Mouse (Mus musculus): Measurements from ENCODE around the gene Olfr1496.
"Not testable (repeated sequence)": the region's sequence is repeated elsewhere in the genome, so short reads cannot be mapped to it uniquely, and the experiment has no call there.

Gene Olfr1496

DNA sequence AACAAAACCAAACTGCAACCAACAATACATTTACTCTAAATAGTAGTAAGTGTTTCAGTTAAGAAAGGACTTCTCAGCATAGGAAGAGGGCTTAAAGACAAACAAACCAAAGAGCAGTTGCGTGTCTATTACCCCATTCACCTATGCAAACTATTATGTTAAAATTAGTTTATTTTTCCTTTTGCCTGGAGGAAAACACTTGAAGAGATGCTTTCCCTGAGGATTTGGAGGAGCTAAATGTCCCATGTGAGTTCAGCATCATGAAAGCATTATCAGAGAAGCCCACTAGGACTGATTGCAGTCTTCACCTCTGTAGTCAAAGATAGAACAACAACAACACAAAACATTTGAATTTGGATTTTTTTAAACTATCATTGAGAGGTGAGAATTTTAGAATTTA is at the start of gene Olfr1496:
Gene Olfr1496 (plus strand): TSS at position 301 of the 400 bp plus-strand sequence.
- CTCF ChIA-PET = no interaction called here

DNA sequence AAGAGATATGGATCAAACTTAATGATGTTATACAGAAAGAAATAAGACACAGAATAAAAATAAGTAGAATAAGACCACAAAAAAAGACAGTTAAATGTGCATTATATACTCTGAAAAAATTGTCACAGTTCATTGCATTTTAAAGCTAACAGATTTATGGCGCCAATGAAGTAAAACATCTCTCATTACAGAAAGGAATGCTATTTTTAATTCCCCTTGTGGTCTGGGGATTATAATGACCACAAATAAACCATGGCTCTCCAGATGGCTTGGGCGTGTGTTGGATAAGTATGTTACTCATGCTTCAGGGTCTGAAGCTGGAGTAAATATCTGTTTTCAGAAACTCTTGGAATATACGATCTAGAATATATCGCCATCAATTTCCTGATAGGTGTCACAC is 38.2 kb upstream of the Olfr1496 start, which contains the start of gene Olfr1494:
Gene Olfr1494 (plus strand): TSS at position 301 of the 400 bp plus-strand sequence.
- CTCF ChIA-PET = no interaction called here

DNA sequence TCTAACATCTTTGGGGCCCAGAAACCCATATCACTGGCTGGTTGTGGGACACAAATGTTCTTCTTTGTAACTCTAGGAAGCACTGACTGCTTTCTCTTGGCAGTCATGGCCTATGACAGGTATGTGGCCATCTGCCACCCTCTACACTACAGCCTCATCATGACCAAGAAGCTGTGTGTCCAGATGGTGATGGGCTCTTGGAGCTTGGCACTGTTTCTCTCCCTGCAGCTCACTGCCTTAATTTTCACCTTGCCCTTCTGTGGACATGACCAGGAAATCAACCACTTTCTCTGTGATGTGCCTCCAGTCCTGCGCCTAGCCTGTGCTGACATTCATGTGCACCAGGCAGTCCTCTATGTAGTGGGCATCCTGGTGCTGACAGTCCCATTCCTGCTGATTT is 28.3 kb upstream of the Olfr1496 start:
- CTCF ChIA-PET = no interaction called here

DNA sequence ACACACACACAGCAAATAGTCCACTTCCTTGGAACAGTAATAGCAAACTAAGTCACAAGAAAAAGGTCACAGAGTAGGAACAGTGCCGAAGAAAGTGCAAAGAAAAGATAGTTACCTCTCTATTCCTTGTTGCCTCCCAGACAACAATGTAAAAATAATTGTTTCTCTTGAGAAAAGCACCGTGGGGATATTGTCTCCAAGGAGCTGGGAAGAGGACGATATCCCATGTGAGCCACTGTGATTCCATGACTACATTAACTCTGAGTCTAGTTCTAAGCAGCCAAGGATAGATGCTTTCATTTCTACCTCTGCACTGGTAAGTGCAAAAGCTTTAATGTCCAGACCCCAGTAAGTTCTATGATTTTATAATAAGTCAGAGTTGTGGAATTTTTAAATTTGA is 13.4 kb upstream of the Olfr1496 start, which contains the start of gene Olfr1495:
Gene Olfr1495 (plus strand): TSS at position 301 of the 400 bp plus-strand sequence.
- CTCF ChIA-PET = no interaction called here

DNA sequence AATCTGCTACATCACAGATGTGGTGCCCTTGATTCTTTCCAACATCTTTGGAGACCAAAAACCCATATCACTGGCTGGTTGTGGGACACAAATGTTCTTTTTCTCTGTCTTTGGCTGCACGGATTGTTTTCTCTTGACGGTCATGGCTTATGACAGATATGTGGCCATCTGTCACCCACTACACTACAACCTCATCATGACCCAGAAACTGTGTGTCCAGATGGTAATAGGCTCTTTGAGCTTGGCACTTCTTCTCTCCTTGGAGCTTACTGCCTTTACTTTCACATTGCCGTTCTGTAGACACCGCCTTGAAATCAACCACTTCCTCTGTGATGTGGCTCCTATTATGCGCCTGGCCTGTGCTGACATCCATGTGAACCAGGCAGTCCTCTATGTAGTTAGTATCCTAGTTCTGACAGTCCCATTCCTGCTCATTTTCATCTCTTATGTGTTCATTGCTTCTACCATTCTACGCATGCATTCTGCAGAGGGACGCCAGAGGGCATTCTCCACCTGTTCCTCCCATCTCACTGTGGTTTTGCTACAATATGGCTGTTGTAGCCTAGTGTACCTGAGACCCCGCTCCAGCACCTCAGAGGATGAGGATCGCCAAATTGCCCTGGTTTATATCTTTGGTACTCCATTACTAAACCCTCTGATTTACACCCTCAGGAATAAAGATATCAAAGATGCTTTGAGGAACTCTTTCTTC is 9.0 kb upstream of the Olfr1496 start:
- CTCF ChIA-PET = no interaction called here

DNA sequence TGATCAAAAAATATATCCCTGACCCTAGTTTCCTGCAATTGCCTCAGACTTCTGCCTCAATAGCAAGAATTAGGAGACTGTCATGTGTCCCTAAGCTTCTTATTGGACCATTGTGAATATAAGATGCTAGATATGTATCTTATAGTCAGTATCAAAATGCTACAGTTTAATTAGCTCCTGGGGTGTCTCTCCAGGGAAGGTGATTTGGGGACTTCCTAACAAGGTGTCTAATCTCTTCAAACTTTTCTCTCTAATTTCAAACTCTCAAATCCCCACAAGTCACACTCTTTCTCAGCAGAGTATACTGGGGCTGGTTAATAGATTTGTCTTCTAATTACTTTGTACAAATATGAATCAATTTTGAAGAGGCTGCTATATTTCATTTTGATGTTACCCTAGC is 20.4 kb downstream of the Olfr1496 start, which contains the start of gene Olfr1497:
Gene Olfr1497 (minus strand): TSS at position 101 of the 400 bp plus-strand sequence.
- CTCF ChIA-PET = no interaction called here

DNA sequence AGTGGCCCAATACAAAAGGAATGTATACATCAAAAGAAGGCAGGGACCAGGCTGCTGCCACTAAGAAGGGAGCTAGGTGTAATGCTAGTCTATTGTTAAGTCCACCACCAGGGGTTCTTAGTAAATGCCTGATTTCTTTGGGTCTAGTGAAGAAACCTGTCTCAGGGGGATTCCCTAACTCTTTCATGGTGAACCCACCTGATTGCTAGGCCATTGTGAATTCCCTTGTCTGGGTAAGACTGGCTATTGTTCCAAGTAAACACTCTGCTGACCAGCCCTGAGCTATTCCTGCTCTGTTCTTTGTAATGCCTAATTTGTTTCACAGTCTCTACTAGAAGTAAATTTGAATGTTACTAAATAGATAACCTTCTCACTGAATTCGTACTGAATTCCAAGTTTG is 27.8 kb downstream of the Olfr1496 start:
- CTCF ChIA-PET = not testable (repeated sequence)

DNA sequence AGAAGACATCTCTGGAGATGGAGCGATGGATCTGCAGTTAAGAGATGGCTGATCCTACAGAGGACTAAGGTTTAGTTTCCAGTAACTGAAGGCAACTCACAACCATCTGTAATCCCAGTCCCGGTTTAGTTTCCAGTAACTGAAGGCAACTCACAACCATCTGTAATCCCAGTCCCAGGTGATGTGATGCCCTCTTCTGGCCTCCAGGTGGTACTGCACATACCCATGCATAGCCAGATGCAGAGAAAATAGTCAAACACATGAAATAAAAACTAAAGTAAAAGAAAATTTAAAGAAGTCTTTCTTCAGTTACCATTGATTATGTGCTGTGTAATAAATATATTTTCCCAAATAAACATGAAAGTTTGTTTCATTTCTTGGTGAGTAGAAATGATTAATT is 35.1 kb downstream of the Olfr1496 start:
- CTCF ChIA-PET = no interaction called here

DNA sequence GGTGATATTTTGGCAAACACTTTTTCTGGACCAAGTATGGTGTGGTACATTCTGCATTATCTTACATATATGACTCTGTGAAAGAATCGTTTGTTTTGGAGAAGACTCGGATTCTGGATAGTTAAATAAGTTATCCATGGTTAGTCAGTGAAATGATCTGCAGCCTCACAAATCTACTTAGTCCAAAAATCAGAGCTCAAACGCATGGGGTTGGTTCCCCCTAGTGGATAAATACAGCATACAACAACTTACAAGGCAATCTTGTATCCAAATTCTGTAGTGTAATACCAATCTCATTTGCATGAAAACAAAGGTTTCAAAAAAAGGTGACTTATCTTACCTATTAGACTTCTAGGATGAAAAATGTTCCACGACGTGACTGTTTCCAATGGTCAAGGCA is 41.1 kb downstream of the Olfr1496 start:
- CTCF ChIA-PET = no interaction called here

DNA sequence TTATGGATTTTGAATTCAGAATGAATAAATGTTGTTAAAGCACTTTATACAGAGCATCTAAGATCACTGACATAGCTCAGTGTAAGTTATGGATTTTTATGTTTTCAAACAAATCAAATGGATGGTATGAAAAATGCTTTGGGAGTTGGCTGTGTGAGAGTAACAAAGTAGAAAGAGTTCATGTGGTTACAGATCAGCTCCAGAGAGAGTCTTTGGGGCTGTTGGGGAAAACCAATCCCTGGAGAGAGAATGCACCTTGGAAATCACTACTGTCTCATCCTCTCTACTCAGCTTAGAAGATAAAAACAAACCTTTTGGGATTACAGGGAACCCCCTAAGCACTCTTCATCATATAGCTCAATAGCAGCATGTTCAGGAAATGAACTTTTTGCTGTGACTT is 41.7 kb downstream of the Olfr1496 start, which contains the start of gene Olfr1499:
Gene Olfr1499 (minus strand): TSS at position 101 of the 400 bp plus-strand sequence.
- CTCF ChIA-PET = no interaction called here

DNA sequence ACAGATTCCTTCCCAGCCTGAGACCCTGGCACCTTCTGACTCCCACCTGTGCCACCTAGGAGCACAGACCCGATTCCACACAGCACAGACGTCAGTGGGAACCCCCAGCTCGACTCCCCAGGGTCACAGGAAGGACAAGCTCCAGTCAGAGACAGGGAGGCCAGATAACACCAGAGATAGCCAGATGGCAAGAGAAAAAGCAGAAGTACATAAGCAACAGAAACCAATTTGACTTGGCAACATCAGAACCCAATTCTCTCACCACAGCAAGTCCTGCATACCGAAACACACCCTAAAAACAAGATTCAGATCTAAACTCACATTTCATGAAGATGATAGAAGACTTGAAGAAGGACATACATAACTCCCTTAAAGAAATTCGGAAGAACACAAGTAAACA is 43.2 kb downstream of the Olfr1496 start:
- CTCF ChIA-PET = interaction anchor here (0.6 kb wide), 1 partner anchor 10 kb away, joined by 3 read pairs; no protein-coding TSS in a partner anchor

DNA sequence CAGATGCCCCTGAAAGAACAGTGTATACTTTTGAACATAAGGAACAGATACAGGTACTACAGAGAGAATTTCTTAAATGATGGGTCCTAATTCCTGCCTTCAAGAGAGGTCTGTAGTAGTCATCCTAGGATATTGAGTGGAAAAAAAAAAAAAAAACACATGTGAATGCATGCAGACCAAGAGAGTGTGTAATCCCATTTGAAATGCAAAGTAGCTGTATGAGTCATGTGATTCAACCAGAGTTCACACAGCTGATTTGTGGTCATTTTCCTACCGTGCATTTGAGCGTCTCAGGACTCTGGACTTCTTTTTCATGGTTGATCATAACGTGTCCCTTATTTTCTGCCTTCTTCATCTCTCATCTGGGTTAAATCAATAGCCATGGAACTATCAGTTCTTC is 50.8 kb downstream of the Olfr1496 start:
- CTCF ChIA-PET = no interaction called here

DNA sequence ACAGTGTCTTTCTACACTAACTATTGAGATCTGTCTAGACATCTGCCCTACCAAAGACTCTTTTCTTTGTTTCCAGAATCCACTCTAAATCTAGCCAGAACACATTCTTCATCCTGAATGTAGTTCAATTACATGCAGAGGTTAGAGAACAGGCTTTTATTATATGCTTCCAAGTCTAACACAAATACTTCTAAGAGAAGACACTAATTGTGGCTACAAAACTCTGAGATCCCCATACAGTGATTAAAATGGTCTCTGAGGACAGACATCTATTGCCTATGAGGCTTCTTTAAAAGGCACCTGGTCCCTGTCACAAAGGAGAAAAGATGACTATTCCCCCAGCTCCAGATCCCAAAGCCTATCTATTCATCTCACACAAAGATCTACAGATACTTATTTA is 52.7 kb downstream of the Olfr1496 start, which contains the start of gene Olfr1500:
Gene Olfr1500 (minus strand): TSS at position 101 of the 400 bp plus-strand sequence.
- CTCF ChIA-PET = no interaction called here

All from spleen, embryonic (tissue).